In the genomic region with DNA sequence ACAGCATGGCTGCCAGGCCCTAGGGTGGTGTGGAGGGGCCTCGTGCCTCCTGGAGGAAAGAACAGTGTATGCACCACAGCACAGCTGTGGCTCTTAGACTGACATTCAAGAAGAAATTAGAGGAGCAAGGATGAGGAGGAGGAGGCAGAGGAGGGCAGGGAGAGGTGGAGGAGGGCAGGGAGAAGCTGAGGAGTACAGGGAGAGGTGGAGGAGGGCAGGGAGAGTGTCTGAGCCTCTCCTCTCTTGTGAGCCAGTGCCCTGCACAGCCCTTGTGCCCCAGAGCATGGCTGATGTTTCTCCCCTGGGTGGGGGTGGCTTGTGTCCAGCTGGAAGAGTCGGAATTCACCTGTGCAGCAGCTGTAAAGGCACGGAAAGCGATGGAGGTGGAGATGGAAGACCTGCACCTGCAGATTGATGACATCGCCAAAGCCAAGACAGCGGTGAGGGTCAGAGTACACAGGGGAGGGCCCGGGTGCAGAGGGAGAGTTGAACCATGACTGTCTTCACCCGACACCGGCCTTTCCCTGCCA, we compare ENCODE assay signal across 14 mouse cellular contexts. TPM values are rescaled to one million over a fixed set of nuclear protein-coding genes. Genes with fewer than 3 reads are reported as not detected.
A peak's percentile ranks its signal among the peaks of the same experiment; 100 is the strongest.
DNase-seq lines count a peak whose midpoint lies in the region; ATAC-seq and TF ChIP-seq lines count a peak whose summit lies in the region.
"Had no signal": no experiment of that assay in that cellular context is flagged by ENCODE, and none has a peak within 500 bp of the region (broad histone marks: within the 10 kb centered on the region; RNA-seq: fewer than 3 reads in every experiment).

No protein-coding gene starts in this region.

- H3K27me3 ChIP-seq in hindbrain, embryonic 16.5 days (replicated peaks; ENCODE audit: control insufficient read depth, insufficient read depth, low read length), result no peaks in the 10 kb centered on the region
- peaks cover 98% of the 10 kb centered on the region for H3K27me3 ChIP-seq in limb, embryonic 10.5 days (ENCODE audit: low read depth, poor library complexity, severe bottlenecking)
- H3K27me3 ChIP-seq: embryonic facial prominence, embryonic 13.5 days; lung, embryonic 15.5 days had no signal

- intact Hi-C loops in left cerebral cortex, adult 2 months (cut with DNase I), result no loop called here

- H3K9me3 ChIP-seq in hindbrain, embryonic 16.5 days (ENCODE audit: control insufficient read depth, low read length), result no peaks in the 10 kb centered on the region
- no peaks in the 10 kb centered on the region for H3K9me3 ChIP-seq in limb, embryonic 10.5 days (replicated peaks)
- H3K9me3 ChIP-seq: embryonic facial prominence, embryonic 13.5 days; limb, embryonic 12.5 days; lung, embryonic 15.5 days had no signal

- 0 out of 2 replicates have a peak overlapping the region, but pooled peaks have one; percentile 1 for H3K9ac ChIP-seq in hindbrain, embryonic 16.5 days (ENCODE audit: low read depth, low read length)
- H3K9ac ChIP-seq: embryonic facial prominence, embryonic 13.5 days; limb, embryonic 12.5 days; lung, embryonic 15.5 days had no signal

- no peak overlapping the region for H3K4me3 ChIP-seq in left cerebral cortex, adult 2 months
- no peak overlapping the region for H3K4me3 ChIP-seq in hindbrain, embryonic 16.5 days (ENCODE audit: low read length)
- no peak overlapping the region for H3K4me3 ChIP-seq in olfactory bulb, adult 2 months (ENCODE audit: insufficient read depth, low read depth, low read length)
- no peak overlapping the region for H3K4me3 ChIP-seq in limb, embryonic 10.5 days
- H3K4me3 ChIP-seq: embryonic facial prominence, embryonic 13.5 days; limb, embryonic 12.5 days; lung, embryonic 15.5 days had no signal

- TF ChIP-seq POLR2A in olfactory bulb, adult 2 months (IDR thresholded peaks at IDR 0.05; ENCODE audit: insufficient read depth, low read depth, low read length), result no peak

- H3K27ac ChIP-seq in left cerebral cortex, adult 2 months, result peak overlapping the region; percentile 29
- peak overlapping the region; percentile 1 for H3K27ac ChIP-seq in hindbrain, embryonic 16.5 days (ENCODE audit: low read depth, low read length)
- peak overlapping the region; percentile 73 for H3K27ac ChIP-seq in olfactory bulb, adult 2 months (ENCODE audit: insufficient read depth, low read depth, low read length)
- no peak overlapping the region for H3K27ac ChIP-seq in limb, embryonic 10.5 days
- H3K27ac ChIP-seq: embryonic facial prominence, embryonic 13.5 days; limb, embryonic 12.5 days; lung, embryonic 15.5 days had no signal

- H3K4me2 ChIP-seq in hindbrain, embryonic 16.5 days (ENCODE audit: low read length), result no peak overlapping the region
- H3K4me2 ChIP-seq: embryonic facial prominence, embryonic 13.5 days; heart, embryonic 11.5 days; limb, embryonic 12.5 days; lung, embryonic 15.5 days had no signal

- TF ChIP-seq CTCF in left cerebral cortex, adult 2 months (IDR thresholded peaks at IDR 0.05), result no peak
- TF ChIP-seq CTCF in olfactory bulb, adult 2 months (IDR thresholded peaks at IDR 0.05; ENCODE audit: insufficient read depth, low read depth, low read length), result no peak

- 48% methylated on average over 9 of the region's 9 CpGs for WGBS in hindbrain, embryonic 16.5 days
- WGBS in olfactory bulb, adult 2 months, result 35% methylated on average over 9 of the region's 9 CpGs
- 56% methylated on average over 9 of the region's 9 CpGs for WGBS in limb, embryonic 10.5 days

- peaks cover 46% of the 10 kb centered on the region for H3K4me1 ChIP-seq in hindbrain, embryonic 16.5 days (ENCODE audit: control insufficient read depth, insufficient read depth, low read depth, low read length)
- H3K4me1 ChIP-seq in olfactory bulb, adult 2 months (ENCODE audit: control insufficient read depth, insufficient read depth, low read length), result peaks cover 70% of the 10 kb centered on the region
- H3K4me1 ChIP-seq in limb, embryonic 10.5 days, result peaks cover 44% of the 10 kb centered on the region
- H3K4me1 ChIP-seq: lung, embryonic 15.5 days had no signal

- DNase-seq in left cerebral cortex, adult 2 months (ENCODE audit: extremely low spot score in 1 of 2, low spot score in 2 of 2), result no peak
- DNase-seq in left cerebral cortex, adult 9 months (ENCODE audit: low spot score in 2 of 2), result no peak
- DNase-seq in kidney, postnatal 10 days, result peak; percentile 56
- DNase-seq in heart, postnatal 4 days, result no peak
- DNase-seq in lung, postnatal 4 days, result no peak
- no peak for DNase-seq in limb, embryonic 10.5 days (ENCODE audit: low spot score)
- DNase-seq: cerebellum, adult 11 months had no signal

- no peak for ATAC-seq in hindbrain, embryonic 16.5 days

- H3K36me3 ChIP-seq in hindbrain, embryonic 16.5 days (ENCODE audit: control insufficient read depth, insufficient read depth, low read length), result peaks cover 18% of the 10 kb centered on the region
- H3K36me3 ChIP-seq in limb, embryonic 10.5 days, result peaks cover 94% of the 10 kb centered on the region

RNA-seq across cellular contexts. Expression of gene Pipox, which starts 46.2 kb away (rescaled TPM):
- 1 to 10 TPM in 1 of 2 experiments, under 1 TPM in 1; 0.70 to 1.3 TPM for total RNA-seq in left cerebral cortex, adult 2 months (2021)
- polyA plus RNA-seq in hindbrain, embryonic 16.5 days (2015; fragmentation: Nextera tagmentation; extraction: Ambion mirVana), result 5.9 and 7.7 TPM in 2 replicates
- not detected in 2 replicates for polyA plus RNA-seq in olfactory bulb, adult 2 months (2012; ENCODE audit: insufficient read depth, insufficient read length, low replicate concordance, missing spikeins)
- total RNA-seq in heart, postnatal 4 days (2021), result 1 to 10 TPM; 1.9 to 2.5 TPM
- 0.34 and 0.48 TPM in 2 replicates for polyA plus RNA-seq in limb, embryonic 10.5 days (2016; fragmentation: Nextera tagmentation; extraction: Ambion mirVana)
- total RNA-seq: MEL had no signal
